Mouse (Mus musculus) gastrocnemius, postnatal 10 days (tissue): ENCODE results near the gene Tmem94. TPM values are rescaled to one million over a fixed set of nuclear protein-coding genes. Genes with fewer than 3 reads are reported as not detected.

Experiments
- DNase-seq: peaks from one replicate; pipeline ENCODE4 v3.0.0; 2021; ENCODE audit warnings: mixed read lengths
- total RNA-seq, 2 experiments: library from RNA; stranded (reverse); gene quantifications; 2 replicates each; pipeline ENCODE4 v1.2.3; 2021

The Tmem94 gene
- total RNA-seq, 2 experiments from 2014 or later: 55.6 to 60.0 TPM

DNA sequence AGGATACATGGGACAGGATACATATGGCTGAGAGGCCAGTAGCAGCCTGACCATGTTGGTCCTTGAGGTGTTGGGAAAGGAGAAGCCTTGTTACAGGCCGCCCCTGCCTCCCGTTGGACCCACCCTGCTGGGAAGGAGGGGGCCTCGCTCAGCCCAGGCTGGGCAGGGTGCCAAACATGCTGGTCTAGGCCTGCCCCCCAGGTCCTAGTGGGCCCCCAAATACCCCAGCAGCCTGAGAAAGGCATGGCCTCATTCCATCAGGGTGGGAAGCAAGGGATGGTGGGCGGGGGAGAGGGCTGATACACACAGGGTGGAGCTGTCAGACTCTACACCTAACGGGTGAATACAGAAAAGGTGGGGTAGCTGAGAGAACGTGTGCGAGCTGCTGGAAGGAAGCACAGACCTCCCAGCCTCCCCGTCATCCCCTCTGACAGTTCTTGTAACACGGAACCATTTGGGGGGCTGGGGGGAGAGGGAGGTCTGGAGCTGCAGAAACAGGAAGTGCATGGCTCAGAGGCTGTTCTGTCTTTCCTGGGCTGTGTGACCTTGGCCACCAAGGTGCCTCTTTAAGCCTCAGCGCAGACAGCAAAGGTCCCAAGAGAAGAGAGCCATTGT is 43.6 kb downstream of the Tmem94 start:
- DNase-seq: peak; percentile 56

- no peak for DNase-seq
Observed at GRCm38 (mm10) chr11:115809311-115809781, 44.1 kb downstream of the Tmem94 start.

DNA sequence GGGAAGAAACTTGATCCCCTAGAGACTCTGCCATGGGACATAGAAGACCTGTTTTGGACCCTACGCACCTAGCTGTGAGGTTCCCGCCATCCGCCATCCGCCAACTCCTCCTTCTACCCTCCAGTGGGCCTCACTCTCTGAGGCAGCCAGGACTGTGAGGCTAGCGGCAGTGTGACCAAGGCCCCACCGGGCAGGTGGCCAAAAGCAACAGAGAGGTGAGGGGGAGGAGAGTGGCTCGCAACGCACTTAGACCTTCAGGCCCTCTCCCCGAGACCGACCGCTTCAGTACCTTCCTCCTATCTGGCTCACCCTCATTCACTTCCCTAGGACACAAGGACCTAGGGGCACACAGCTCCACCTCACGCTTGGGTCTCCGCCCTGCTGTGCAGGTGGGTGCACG is 45.1 kb downstream of the Tmem94 start:
- no peak for DNase-seq

GRCm38 (mm10) chr11:115811381-115812093 is 46.3 kb downstream of the Tmem94 start:
- no peak for DNase-seq

DNA sequence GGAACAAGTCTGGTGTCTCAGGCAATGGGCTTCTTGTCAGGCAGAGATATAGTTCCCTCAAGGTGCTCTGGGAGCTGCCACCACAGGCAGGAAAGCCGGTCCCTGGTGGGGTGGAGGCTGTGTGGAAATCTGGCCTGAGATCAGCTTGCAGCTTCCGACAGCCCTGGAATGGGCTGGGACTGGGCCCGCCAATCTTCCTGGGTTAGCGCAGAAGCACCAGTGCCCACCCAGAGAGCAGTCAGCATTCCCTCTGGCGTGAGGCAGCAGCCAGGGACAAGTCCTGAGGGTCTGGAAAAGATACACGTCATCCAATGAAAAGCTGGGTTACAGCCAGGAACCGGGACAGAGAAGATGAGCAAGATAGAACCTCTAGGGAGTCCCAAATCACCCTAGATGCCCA is 46.9 kb downstream of the Tmem94 start:
- no peak for DNase-seq

DNA sequence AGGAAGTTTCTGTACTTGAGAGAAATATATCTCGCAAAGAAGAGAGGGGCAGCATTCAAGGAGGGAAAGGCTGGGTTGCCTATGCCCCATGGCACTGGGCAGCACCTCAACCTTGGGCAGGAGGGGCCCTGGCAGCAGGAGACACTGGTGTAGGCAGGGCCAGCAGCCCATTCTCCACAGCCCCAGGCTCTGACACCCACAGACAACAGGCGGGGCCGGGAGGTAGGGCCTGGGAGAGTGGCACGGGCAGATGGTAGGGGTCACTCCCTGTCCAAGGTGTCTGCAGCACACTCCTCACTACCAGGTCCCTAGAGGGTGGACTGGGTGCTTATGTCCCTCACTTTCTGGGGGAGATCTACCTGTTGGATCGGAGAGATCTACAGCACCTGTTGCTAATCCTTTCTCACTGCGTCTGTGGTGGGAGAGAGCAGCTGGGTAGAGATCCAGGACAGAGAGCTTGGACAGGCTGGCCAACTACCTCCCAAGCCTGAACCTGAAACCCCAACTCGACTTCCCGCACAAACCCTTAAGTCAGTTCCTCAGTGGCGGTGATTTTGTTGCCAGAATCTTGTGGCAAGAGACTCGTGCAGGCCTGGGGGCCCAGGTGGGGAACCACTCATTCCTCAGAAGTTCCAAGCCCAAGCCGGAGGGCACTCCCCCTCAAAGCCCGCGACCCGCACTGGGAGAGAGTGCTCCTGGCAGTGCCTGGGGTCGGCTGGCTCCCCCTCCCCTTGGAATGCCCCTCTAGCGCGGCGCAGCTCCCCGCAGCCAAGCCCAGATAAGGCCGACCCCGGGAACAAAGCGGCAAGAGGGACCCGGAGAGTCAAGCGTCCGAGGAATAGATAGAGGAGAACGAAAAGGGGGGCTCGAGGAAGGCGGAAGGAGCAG is 47.5 kb downstream of the Tmem94 start:
- DNase-seq: peak; percentile 44

- peak; percentile 97 for DNase-seq
Observed at GRCm38 (mm10) chr11:115813507-115814296, 48.5 kb downstream of the Tmem94 start, which contains the start of gene Caskin2. Caskin2 (minus strand) TSS chr11:115813639.

- DNase-seq: peak; percentile 92
Observed at GRCm38 (mm10) chr11:115814605-115815450, 49.6 kb downstream of the Tmem94 start, which contains the start of gene Tsen54. Tsen54 (plus strand) TSS chr11:115814724.

DNA sequence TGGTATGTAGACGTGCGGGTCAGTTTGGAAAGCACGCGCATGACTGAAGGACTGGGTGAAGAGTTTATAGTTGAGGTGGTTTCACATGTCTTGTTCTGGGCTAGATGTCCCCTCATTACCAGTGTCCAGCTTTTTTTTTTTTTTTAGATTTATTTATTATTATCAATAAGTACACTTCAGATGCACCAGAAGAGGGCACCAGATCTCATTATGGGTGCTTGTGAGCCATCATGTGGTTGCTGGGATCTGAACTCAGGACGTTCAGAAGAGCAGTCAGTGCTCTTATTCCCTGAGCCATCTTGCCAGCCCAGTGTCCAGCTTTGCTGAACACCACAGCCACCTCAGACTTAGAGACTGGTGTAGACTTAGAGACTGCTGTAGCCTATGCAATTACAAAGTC is 52.1 kb downstream of the Tmem94 start:
- no peak for DNase-seq

- DNase-seq: no peak
Observed at GRCm38 (mm10) chr11:115819915-115820623, 54.8 kb downstream of the Tmem94 start.

- no peak for DNase-seq
Observed at GRCm38 (mm10) chr11:115821001-115821400, 55.8 kb downstream of the Tmem94 start.

- peak; percentile 83 for DNase-seq
Observed at GRCm38 (mm10) chr11:115823774-115824740, 58.8 kb downstream of the Tmem94 start, which contains the start of gene Llgl2. Llgl2 (plus strand) TSS chr11:115824049.

GRCm38 (mm10) chr11:115824813-115825212 is 59.6 kb downstream of the Tmem94 start:
- DNase-seq: no peak

GRCm38 (mm10) chr11:115826487-115826886 is 61.3 kb downstream of the Tmem94 start:
- no peak for DNase-seq

GRCm38 (mm10) chr11:115827624-115828023 is 62.4 kb downstream of the Tmem94 start:
- no peak for DNase-seq

- DNase-seq: peak; percentile 19
Observed at GRCm38 (mm10) chr11:115829036-115829435, 63.8 kb downstream of the Tmem94 start.

DNA sequence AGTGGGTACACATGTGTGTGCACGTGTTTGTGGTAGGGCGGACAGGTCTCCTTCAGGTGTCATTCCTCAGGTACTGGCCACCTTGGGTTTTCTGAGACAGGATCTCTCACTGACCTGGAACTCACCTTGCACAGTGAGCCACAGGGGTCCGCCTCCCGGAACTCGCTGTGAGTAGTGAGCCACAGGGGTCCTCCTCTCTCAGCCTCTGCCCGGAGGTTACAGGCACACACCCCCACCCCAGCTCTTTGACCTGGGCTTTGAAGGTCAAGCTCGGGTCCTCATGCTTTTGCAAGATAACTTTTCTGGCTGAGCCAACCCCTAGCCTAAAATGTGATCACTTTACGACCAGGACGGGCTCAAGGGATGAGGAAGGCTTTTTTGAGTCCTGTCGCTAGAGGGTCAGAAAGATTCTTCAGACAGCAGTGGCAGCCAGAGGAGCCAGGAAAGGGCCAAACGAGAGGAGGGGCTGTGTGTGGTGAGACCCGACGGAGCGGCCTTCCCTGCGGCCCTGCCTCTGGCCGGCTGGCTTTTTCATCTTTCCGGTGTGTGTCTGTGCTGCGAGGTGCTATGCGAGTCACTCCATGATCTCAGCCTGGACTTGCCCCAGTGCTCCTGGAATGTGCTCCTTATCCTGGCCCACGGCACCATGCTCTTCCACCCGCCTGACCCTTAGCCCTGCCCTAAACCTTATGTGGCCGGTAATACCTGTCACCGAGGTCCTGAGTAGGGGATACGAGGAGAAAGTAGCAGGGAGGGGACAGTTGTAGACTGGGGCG is 65.5 kb downstream of the Tmem94 start:
- no peak for DNase-seq

DNA sequence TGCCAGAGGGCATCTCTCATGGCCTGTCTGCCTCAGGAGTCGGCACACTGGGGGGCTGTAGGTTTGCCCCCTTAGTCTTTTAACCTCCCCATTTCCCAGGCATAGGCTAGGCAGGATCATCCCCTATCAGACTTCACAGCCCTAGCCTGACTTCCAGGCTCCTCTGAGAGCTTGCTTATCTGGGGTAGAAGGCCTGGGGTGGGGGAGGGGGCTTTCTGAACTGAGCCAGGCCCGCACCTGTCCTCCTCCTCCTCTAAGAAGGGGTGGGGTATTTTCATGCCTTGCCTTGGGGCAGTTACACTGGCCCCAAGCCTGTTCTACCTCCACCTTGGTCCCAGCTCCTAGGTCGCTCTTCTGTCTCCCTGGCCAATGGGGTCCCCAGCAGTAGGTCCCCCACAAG is 66.3 kb downstream of the Tmem94 start:
- DNase-seq: no peak
